Mouse (Mus musculus) lung, embryonic 14.5 days (tissue): ENCODE data around the gene Fndc11. TPM values are rescaled to one million over a fixed set of nuclear protein-coding genes. Genes with fewer than 3 reads are reported as not detected.

ENCODE experiments used
- ATAC-seq: fragments of 200-750 bp; cut with Nextera tagmentation; 2 replicates; pipeline ENCODE4 v1.8.0; 2017; ENCODE audit warnings: mild to moderate bottlenecking, moderate TSS enrichment, moderate library complexity; ENCODE audit not compliant: insufficient read depth
- DNase-seq: peaks from one replicate; pipeline ENCODE4 v3.0.0-alpha.2; 2015
- H3K27ac ChIP-seq: fragments of 300-500 bp; sonication (generic); 2 replicates; pipeline ENCODE4 v1.5.1; 2014; ENCODE audit warnings: low read depth, mild to moderate bottlenecking, moderate library complexity
- H3K27me3 ChIP-seq: fragments of 300-500 bp; sonication (generic); 2 replicates; pipeline ENCODE4 v1.6.1; 2014; ENCODE audit warnings: low read length, control low read depth; ENCODE audit not compliant: insufficient read depth
- H3K36me3 ChIP-seq: fragments of 300-500 bp; sonication (generic); 2 replicates; pipeline ENCODE4 v1.6.1; 2014; ENCODE audit warnings: control low read depth; ENCODE audit not compliant: insufficient read depth
- H3K4me1 ChIP-seq: fragments of 300-500 bp; sonication (generic); 2 replicates; pipeline ENCODE4 v1.6.1; 2014; ENCODE audit warnings: antibody characterized with exemption, control low read depth; ENCODE audit not compliant: insufficient read depth
- H3K4me2 ChIP-seq: fragments of 300-500 bp; sonication (generic); 2 replicates; pipeline ENCODE4 v1.6.1; 2014; ENCODE audit warnings: mild to moderate bottlenecking
- H3K4me3 ChIP-seq: fragments of 300-500 bp; sonication (generic); 2 replicates; pipeline ENCODE4 v1.5.1; 2014; ENCODE audit warnings: low read depth, low read length
- H3K9ac ChIP-seq: fragments of 300-500 bp; sonication (generic); 2 replicates; pipeline ENCODE4 v1.6.1; 2014
- H3K9me3 ChIP-seq: fragments of 300-500 bp; sonication (generic); 2 replicates; pipeline ENCODE4 v1.6.1; 2016; ENCODE audit warnings: low read depth, low read length, control low read depth
- CTCF ChIP-seq: IDR thresholded peaks from 2 replicates; pipeline ENCODE4 v1.5.1; 2016; ENCODE audit warnings: antibody characterized with exemption, low read depth
- WGBS: fragments of 180-500 bp; shearing (Covaris S2); extraction: QIAGEN DNeasy Blood & Tissue Kit; methylation state at CpG from one replicate; pipeline ENCODE4 v1.1.7; 2014; 5-methylcytosine and 5-hydroxymethylcytosine counted together
- polyA plus RNA-seq: library from polyadenylated mRNA; unstranded; fragments of >200 nt; fragmentation: Nextera tagmentation; extraction: Ambion mirVana; gene quantifications from 2 replicates; pipeline ENCODE4 v1.2.1, GENCODE M21; 2014

The Fndc11 gene
- polyA plus RNA-seq, 1 experiment from 2014 or later: 0.21 TPM

GRCm38 (mm10) chr2:181251841-181252240 lies 32.0 kb downstream of the Fndc11 start:
- DNase-seq (no peak), ATAC-seq (no peak)
- WGBS: 81% methylated on average over 1 of the region's 1 CpGs
- H3K36me3 ChIP-seq: peaks cover 58% of the 10 kb centered on the region
- H3K4me3 ChIP-seq: no peak overlapping the region
- H3K27me3 ChIP-seq: no peaks in the 10 kb centered on the region
- no peaks in the 10 kb centered on the region for H3K9me3 ChIP-seq
- H3K4me2 ChIP-seq: no peak overlapping the region
- H3K27ac ChIP-seq: no peak overlapping the region
- no peak for TF ChIP-seq CTCF
- H3K4me1 ChIP-seq: no peaks in the 10 kb centered on the region
- no peak overlapping the region for H3K9ac ChIP-seq

- Histone ChIP-seq H3K9ac (no peak overlapping the region), H3K4me1 (no peaks in the 10 kb centered on the region), H3K36me3 (peaks cover 72% of the 10 kb centered on the region), H3K9me3 (no peaks in the 10 kb centered on the region), H3K27ac (no peak overlapping the region), H3K27me3 (no peaks in the 10 kb centered on the region), H3K4me3 (no peak overlapping the region), H3K4me2 (no peak overlapping the region)
- 88% methylated on average over 1 of the region's 1 CpGs for WGBS
- no peak for TF ChIP-seq CTCF
- DNase-seq (no peak), ATAC-seq (no peak)
These were observed 33.4 kb downstream of the Fndc11 start for GRCm38 (mm10) chr2:181253248-181253647.

GRCm38 (mm10) chr2:181266839-181267238 lies 47.0 kb downstream of the Fndc11 start:
- no peak for DNase-seq
- H3K27me3 ChIP-seq: no peaks in the 10 kb centered on the region
- H3K9me3 ChIP-seq: no peaks in the 10 kb centered on the region
- H3K4me3 ChIP-seq: no peak overlapping the region
- ATAC-seq: no peak
- H3K4me2 ChIP-seq: no peak overlapping the region
- no peak overlapping the region for H3K9ac ChIP-seq
- H3K27ac ChIP-seq: no peak overlapping the region
- H3K4me1 ChIP-seq: no peaks in the 10 kb centered on the region
- peaks cover 65% of the 10 kb centered on the region for H3K36me3 ChIP-seq
- TF ChIP-seq CTCF: no peak
- WGBS: 91% methylated on average over 2 of the region's 2 CpGs

- Histone ChIP-seq H3K4me1 (no peaks in the 10 kb centered on the region), H3K9ac (no peak overlapping the region), H3K4me3 (no peak overlapping the region), H3K4me2 (no peak overlapping the region), H3K9me3 (no peaks in the 10 kb centered on the region), H3K27ac (no peak overlapping the region), H3K27me3 (no peaks in the 10 kb centered on the region), H3K36me3 (peaks cover 66% of the 10 kb centered on the region)
- no peak for ATAC-seq
- 77% methylated on average over 2 of the region's 2 CpGs for WGBS
- TF ChIP-seq CTCF: no peak
- no peak for DNase-seq
These were observed 52.3 kb downstream of the Fndc11 start for GRCm38 (mm10) chr2:181272092-181272491.

Other genes with a start within 250 kb of the Fndc11 start
- gene Col20a1, start 233.5 kb upstream of the Fndc11 start, polyA plus RNA-seq: 0.11 and 0.17 TPM in 2 replicates
- gene Chrna4, start 176.5 kb upstream of the Fndc11 start, polyA plus RNA-seq: 0.55 and 1.3 TPM in 2 replicates
- 0.05 TPM in 2 replicates for gene Kcnq2, start 84.7 kb upstream of the Fndc11 start, polyA plus RNA-seq
- 0.35 TPM in 1 of 2 replicates, not detected in the other for gene Eef1a2, start 63.0 kb upstream of the Fndc11 start, polyA plus RNA-seq
- gene Ppdpf, start 32.8 kb upstream of the Fndc11 start, polyA plus RNA-seq: 333 and 364 TPM in 2 replicates
- 0.12 TPM in 1 of 2 replicates, not detected in the other for gene Ptk6, start 17.2 kb upstream of the Fndc11 start, polyA plus RNA-seq
- gene Srms, start 6.8 kb upstream of the Fndc11 start, polyA plus RNA-seq: 0.16 and 0.22 TPM in 2 replicates
- gene Helz2, start 22.0 kb downstream of the Fndc11 start, polyA plus RNA-seq: 2.5 and 3.0 TPM in 2 replicates
- 18.0 and 21.2 TPM in 2 replicates for gene Gmeb2, start 68.0 kb downstream of the Fndc11 start, polyA plus RNA-seq
- gene Stmn3, start 94.5 kb downstream of the Fndc11 start, polyA plus RNA-seq: 1.6 and 2.5 TPM in 2 replicates
- gene Rtel1, start 99.7 kb downstream of the Fndc11 start, polyA plus RNA-seq: 67.0 and 70.3 TPM in 2 replicates
- gene Zgpat, start 144.9 kb downstream of the Fndc11 start, polyA plus RNA-seq: 35.7 and 41.1 TPM in 2 replicates
- 54.1 and 54.2 TPM in 2 replicates for gene Arfrp1, start 145.4 kb downstream of the Fndc11 start, polyA plus RNA-seq
- gene Lime1, start 160.1 kb downstream of the Fndc11 start, polyA plus RNA-seq: 19.6 and 26.6 TPM in 2 replicates
- 14.6 and 15.6 TPM in 2 replicates for gene Zbtb46, start 239.4 kb downstream of the Fndc11 start, polyA plus RNA-seq